In the genomic region with DNA sequence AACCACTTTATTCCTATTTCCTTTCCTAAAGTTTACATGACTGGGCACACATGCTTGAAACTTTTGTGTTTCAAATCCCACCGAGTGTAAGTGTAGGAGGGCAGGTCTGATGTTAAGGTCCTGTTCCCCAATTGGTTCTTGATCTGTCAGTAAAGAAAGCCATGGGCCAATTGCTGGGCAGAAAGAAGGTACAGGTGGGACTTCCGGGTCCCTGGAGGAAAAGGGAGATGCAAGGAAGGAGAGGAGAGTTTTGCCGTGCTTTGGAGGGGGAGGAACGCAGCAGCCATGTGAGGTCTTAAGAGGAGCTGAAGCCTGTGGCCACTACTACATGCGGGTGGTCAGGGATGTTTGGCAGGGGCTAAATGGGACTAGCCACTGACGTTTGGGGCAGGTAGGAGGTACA, we compare ENCODE assay signal across 7 mouse cellular contexts. TPM values are rescaled to one million over a fixed set of nuclear protein-coding genes. Genes with fewer than 3 reads are reported as not detected.
DNase-seq lines count a peak whose midpoint lies in the region; ATAC-seq and TF ChIP-seq lines count a peak whose summit lies in the region.

No protein-coding gene starts in this region.

- WGBS in midbrain, embryonic 13.5 days: 54% methylated on average over 6 of the region's 6 CpGs
- 63% methylated on average over 6 of the region's 6 CpGs for WGBS in midbrain, embryonic 11.5 days
- 53% methylated on average over 6 of the region's 6 CpGs for WGBS in intestine, embryonic 15.5 days

- TF ChIP-seq CTCF in brain, embryonic 14.5 days (IDR thresholded peaks at IDR 0.05; ENCODE audit: borderline replicate concordance, extremely low read depth, insufficient read depth, insufficient read length): no peak

- no peaks in the 10 kb centered on the region for H3K9me3 ChIP-seq in midbrain, embryonic 13.5 days
- H3K9me3 ChIP-seq in midbrain, embryonic 11.5 days (ENCODE audit: control insufficient read depth, low read length): no peaks in the 10 kb centered on the region
- no peaks in the 10 kb centered on the region for H3K9me3 ChIP-seq in intestine, embryonic 15.5 days

- no peak for TF ChIP-seq POLR2A in brain, embryonic 14.5 days (IDR thresholded peaks at IDR 0.05; ENCODE audit: borderline replicate concordance, extremely low read depth, insufficient read depth, insufficient read length, poor library complexity, severe bottlenecking)

- 0 out of 2 replicates have a peak overlapping the region, but pooled peaks have one; percentile 8 for H3K4me3 ChIP-seq in midbrain, embryonic 13.5 days (replicated peaks)
- no peak overlapping the region for H3K4me3 ChIP-seq in midbrain, embryonic 11.5 days (ENCODE audit: low read depth, low read length)
- H3K4me3 ChIP-seq in intestine, embryonic 15.5 days (replicated peaks): no peak overlapping the region

- peak; percentile 35; the same call in 1 of the 2 replicates for ATAC-seq in midbrain, embryonic 13.5 days
- no peak for ATAC-seq in midbrain, embryonic 11.5 days (ENCODE audit: low FRiP score)
- peak; percentile 47 for ATAC-seq in intestine, embryonic 15.5 days

- H3K4me1 ChIP-seq in midbrain, embryonic 13.5 days (replicated peaks): peaks cover 14% of the 10 kb centered on the region
- H3K4me1 ChIP-seq in midbrain, embryonic 11.5 days (ENCODE audit: control insufficient read depth, insufficient read depth, low read length): 0 out of 2 replicates have a peak, but pooled peaks cover 2% of the 10 kb centered on the region
- 0 out of 2 replicates have a peak, but pooled peaks cover 4% of the 10 kb centered on the region for H3K4me1 ChIP-seq in intestine, embryonic 15.5 days (replicated peaks)

- H3K27ac ChIP-seq in midbrain, embryonic 13.5 days: no peak overlapping the region
- no peak overlapping the region for H3K27ac ChIP-seq in midbrain, embryonic 11.5 days (ENCODE audit: low read depth, low read length)
- no peak overlapping the region for H3K27ac ChIP-seq in intestine, embryonic 15.5 days

- H3K9ac ChIP-seq in midbrain, embryonic 13.5 days (replicated peaks): no peak overlapping the region
- no peak overlapping the region for H3K9ac ChIP-seq in midbrain, embryonic 11.5 days (ENCODE audit: low read length)
- H3K9ac ChIP-seq in intestine, embryonic 15.5 days: no peak overlapping the region

- no peaks in the 10 kb centered on the region for H3K36me3 ChIP-seq in midbrain, embryonic 13.5 days
- H3K36me3 ChIP-seq in midbrain, embryonic 11.5 days (ENCODE audit: control insufficient read depth, insufficient read depth, low read length): no peaks in the 10 kb centered on the region
- H3K36me3 ChIP-seq in intestine, embryonic 15.5 days: no peaks in the 10 kb centered on the region
- no peaks in the 10 kb centered on the region for H3K36me3 ChIP-seq in splenic B cell, adult 2 months (ENCODE audit: control insufficient read depth, insufficient read depth, low read length, poor library complexity, severe bottlenecking)

- no peak overlapping the region; the same call in 1 of the 2 replicates for H3K4me2 ChIP-seq in midbrain, embryonic 13.5 days (replicated peaks)
- H3K4me2 ChIP-seq in midbrain, embryonic 11.5 days: no peak overlapping the region
- H3K4me2 ChIP-seq in intestine, embryonic 15.5 days (replicated peaks): 0 out of 2 replicates have a peak overlapping the region, but pooled peaks have one; percentile 26

- no peaks in the 10 kb centered on the region for H3K27me3 ChIP-seq in midbrain, embryonic 13.5 days
- H3K27me3 ChIP-seq in midbrain, embryonic 11.5 days (ENCODE audit: control insufficient read depth, insufficient read depth, low read length): no peaks in the 10 kb centered on the region
- H3K27me3 ChIP-seq in intestine, embryonic 15.5 days (replicated peaks): no peaks in the 10 kb centered on the region
- no peaks in the 10 kb centered on the region for H3K27me3 ChIP-seq in splenic B cell, adult 2 months (ENCODE audit: control insufficient read depth, insufficient read depth, low read length, poor library complexity, severe bottlenecking)

- DNase-seq in midbrain, embryonic 11.5 days (ENCODE audit: low spot score, missing footprints): no peak
- peak; percentile 35 for DNase-seq in brain, embryonic 14.5 days (ENCODE audit: low read depth)
- DNase-seq in splenic B cell, adult 2 months (ENCODE audit: low read depth, low spot score): peak; percentile 44
- no peak for DNase-seq in adrenal gland, adult 18-20 months (ENCODE audit: low spot score in 2 of 2)
- DNase-seq in gastrocnemius, postnatal 4 days (ENCODE audit: low spot score in 2 of 2): no peak

RNA-seq across cellular contexts. Expression of gene Upb1, which starts 35.7 kb away (rescaled TPM):
- polyA plus RNA-seq in midbrain, embryonic 13.5 days (2015; fragmentation: Nextera tagmentation; extraction: Ambion mirVana): not detected in 2 replicates
- not detected in 2 replicates for polyA plus RNA-seq in midbrain, embryonic 11.5 days (2014; fragmentation: Nextera tagmentation; extraction: Ambion mirVana)
- polyA plus RNA-seq in brain, embryonic 14.5 days (2012; rRNA removed): 0.04 TPM in 1 of 2 replicates, not detected in the other
- 0.88 and 1.9 TPM in 2 replicates for polyA plus RNA-seq in intestine, embryonic 15.5 days (2015; fragmentation: Nextera tagmentation; extraction: Ambion mirVana)
- 1 to 10 TPM; 1.1 to 1.5 TPM for total RNA-seq in adrenal gland, adult 18-20 months (2021)
- under 1 TPM; 0.29 to 0.39 TPM for total RNA-seq in gastrocnemius, postnatal 4 days (2021)

RNA-seq across cellular contexts. Expression of gene Adora2a, which starts 48.6 kb away (rescaled TPM):
- 2.6 and 3.0 TPM in 2 replicates for polyA plus RNA-seq in midbrain, embryonic 13.5 days (2015; fragmentation: Nextera tagmentation; extraction: Ambion mirVana)
- 2.8 and 4.0 TPM in 2 replicates for polyA plus RNA-seq in midbrain, embryonic 11.5 days (2014; fragmentation: Nextera tagmentation; extraction: Ambion mirVana)
- 8.9 and 9.3 TPM in 2 replicates for polyA plus RNA-seq in brain, embryonic 14.5 days (2012; rRNA removed)
- 2.5 and 3.2 TPM in 2 replicates for polyA plus RNA-seq in intestine, embryonic 15.5 days (2015; fragmentation: Nextera tagmentation; extraction: Ambion mirVana)
- 1 to 10 TPM; 1.8 to 4.3 TPM for total RNA-seq in adrenal gland, adult 18-20 months (2021)
- 1 to 10 TPM; 4.4 to 5.5 TPM for total RNA-seq in gastrocnemius, postnatal 4 days (2021)

Comparison
In these comparisons a context has a peak if more than half of its experiments do, and no peak if none do; other contexts are left out.
1. DNase-seq: peak in brain, embryonic 14.5 days (single experiment) and splenic B cell, adult 2 months (single experiment); none in midbrain, embryonic 11.5 days (single experiment), adrenal gland, adult 18-20 months (0 of 2) and gastrocnemius, postnatal 4 days (0 of 2).